Mouse (Mus musculus): ENCODE results near the gene Gjb3.
A peak's percentile ranks its signal among the peaks of the same experiment; 100 is the strongest.

Gene Gjb3

DNA sequence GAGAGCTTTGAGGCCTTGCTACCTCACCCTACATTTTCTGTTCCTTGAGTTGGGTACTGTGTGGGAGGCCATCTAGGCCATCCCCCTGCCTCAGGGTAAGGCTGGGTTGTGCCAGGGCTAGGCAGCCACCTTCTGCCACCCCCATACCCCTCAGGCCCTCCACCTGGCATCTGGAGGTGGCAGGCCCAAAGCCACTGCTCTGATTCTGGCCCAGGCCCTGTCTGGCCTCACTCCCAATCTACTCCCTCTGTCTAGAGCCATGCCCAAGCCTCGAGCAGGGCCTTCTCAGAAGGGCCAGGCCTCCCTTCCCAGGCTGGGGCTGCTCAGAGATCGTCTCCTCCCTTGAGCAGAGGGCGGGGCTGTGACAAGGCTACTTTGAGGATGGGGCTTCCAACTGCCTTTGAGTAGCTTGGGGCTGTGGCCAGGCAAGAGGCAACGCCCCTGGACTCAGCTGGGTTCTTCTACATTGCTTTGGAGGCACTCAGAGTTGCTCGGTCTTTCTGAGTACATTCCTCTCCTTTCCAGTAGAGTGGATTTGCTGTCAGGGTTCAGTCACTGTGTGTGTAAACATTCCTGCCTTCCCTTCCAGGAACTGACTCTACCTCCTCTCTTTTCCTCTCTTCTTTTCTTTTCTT lies 4.3 kb upstream of the Gjb3 start:
- DNase-seq (ENCODE audit: low spot score): no peak

DNA sequence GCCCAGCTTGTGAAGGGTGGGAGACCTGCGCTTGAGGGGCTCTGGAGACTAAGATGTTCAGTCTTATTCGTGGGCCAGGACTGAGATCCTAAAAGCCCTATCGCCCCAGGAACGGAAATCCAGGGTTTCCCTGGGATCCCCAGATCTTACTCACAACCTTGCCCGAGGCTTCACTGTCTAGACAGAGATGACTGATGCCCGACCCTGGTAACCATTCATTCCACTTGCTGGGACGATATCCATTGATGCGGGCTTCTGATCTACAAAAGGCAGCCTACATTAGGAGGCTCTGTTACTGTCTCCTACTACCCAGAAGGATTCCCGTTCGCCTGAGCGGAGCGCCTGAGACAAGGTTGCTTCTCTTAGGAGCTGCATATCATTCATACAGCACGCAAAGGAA lies 527 bp upstream of the Gjb3 start:
- DNase-seq (ENCODE audit: low spot score): no peak

DNA sequence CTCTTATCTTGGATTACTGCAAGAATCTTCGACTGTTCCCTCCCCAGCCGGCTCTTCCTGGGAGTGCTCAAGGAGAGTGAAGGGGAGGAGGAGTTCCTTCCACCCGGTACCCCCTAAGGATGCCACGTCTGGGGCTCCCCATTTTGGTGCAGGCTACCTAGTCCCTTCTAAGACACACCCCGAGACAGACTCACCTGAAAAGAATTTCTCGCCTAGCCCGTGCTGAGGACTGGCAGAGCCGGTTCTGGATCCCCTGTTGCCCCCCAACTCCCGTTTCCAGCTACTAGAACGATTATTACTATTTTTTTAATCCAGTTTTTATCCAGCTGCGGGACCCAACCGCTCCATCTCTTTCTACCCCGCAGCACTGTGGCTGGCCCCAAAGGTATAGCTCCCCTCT lies 893 bp downstream of the Gjb3 start:
- DNase-seq (ENCODE audit: low spot score): no peak

DNA sequence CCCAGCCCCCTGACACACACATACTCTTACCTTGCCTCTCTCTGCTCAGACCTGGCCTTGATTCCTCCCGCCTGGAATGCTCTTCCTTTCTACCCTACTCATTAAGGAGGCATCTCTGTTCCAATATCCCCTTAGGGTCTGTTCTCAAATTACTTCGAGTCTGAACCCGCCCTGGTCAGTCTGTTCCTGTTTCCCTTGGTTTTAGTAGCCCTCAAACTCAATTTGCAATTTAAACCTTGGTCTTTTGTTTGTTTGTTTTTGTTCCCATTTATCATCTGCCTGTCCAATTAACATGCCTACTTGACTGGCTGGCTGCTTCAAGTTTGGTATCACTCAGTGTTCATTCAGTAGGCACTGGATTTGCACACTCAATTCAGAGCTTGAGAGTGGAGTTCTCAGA lies 1.6 kb downstream of the Gjb3 start:
- DNase-seq (ENCODE audit: low spot score): no peak

DNA sequence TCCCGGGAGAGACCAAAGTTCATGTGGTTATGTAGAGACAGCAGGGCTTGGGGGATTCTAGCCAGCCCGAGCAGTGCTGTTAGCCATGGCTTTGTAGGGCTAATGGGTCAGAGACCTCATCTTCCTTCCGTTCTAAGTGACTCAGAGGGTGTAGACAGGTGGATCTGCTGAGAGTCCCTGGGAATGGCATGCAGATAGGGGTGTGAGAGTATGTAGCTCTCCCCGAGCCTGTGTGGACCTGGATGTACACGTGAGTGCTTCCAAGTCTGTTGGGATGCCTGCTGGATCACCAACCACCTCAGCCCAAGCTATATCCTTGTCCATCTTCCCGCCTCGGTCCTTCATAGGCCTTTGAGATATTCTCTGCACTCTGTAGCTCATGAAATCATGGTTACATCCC lies 2.3 kb downstream of the Gjb3 start:
- no peak for DNase-seq (ENCODE audit: low spot score)

DNA sequence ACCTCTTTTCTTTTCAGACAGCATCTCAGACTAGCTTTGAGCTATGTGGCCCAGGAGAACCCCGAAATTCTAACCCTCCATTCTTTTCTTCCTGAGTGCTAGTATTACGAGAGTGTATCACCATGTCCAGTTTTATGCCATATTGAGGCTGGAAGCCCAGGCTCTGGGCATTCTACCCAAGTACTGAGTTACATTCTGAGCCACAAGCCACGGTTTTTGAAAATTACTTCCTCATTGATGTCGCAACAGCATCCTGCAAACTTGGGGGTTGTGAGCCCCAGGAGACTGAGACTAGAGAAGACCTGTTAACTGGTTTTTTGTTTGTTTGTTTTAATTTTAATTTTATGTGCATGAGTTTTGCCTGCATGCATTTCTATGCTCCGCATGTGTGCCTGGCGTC lies 2.9 kb downstream of the Gjb3 start:
- DNase-seq (ENCODE audit: low spot score): no peak

DNA sequence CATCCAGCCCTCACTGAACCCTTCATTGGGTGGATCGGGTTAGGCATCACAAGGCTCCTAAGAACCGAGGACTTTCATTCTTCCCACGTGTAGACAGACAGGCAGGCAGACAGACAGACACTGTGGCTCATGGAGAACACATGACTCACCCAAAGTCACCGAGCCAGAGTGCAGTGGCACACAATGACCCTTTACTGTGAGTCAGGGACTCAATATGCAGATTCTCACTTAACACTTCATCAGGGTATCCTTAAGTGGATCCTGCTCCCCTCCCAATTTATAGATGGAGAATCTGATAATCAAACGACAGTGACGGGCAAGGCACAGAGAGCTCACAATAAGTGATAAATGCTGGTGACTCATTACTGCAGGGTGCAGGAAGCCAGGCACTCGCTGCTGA lies 3.4 kb downstream of the Gjb3 start:
- DNase-seq (ENCODE audit: low spot score): no peak

DNA sequence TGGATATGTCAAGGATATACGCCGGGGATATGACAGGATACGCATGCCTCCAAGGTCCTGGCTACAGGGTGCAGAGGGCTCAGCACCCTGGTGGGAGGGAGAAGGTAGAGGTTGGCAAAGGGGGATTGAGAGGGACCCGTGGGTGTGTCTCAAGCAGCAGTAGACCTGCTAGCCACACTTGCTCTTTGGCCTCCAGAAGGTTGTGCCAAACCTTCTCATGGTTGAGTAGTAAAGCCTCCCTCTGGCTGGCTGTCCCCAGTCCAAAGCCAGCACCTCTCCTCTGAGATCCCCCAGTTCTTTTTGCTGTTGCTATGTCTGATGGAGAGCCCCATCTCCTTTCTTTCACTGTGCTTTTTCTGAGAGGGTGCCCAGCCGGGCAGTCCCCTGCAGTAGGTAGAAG lies 5.4 kb downstream of the Gjb3 start:
- DNase-seq (ENCODE audit: low spot score): no peak

DNA sequence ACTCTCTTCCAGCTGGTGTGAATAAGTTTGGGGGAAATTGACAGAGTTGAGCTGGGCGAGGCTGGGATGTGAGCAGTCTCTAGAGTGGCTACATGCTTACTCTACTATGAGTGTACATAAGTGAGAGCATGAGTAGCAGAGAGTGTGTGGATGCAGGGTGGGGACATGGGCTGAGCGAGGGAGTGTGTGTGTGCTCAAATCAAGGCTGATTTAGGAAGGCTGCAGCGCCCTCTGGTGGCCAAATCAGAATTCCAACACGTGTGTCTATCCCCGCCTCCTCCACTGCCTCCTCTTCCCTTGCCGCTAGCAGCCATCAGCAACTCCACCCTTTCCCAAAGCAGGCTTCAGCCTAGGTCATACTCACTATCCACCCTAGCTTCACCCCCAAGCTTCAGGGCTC lies 5.9 kb downstream of the Gjb3 start:
- peak; percentile 93 for DNase-seq (ENCODE audit: low spot score)

DNA sequence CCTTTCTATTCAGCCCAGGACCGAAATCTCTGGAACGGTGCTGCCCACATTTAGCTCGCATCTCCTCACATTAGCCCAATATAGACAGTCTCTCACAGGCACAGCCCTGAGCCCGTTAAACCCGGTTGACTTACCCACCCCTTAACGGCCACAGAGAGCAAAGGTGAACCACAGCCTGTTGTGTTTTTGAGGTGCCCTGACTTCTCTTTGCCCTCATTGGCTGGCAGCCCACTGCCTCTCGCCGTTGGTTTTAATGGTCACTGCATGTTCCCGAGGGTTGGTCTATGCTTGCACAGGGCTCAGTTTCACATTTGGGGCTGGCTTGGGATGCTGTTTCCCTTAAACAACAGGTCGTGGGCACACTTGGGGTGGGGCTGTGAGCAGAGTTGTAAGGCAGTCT lies 6.3 kb downstream of the Gjb3 start:
- DNase-seq (ENCODE audit: low spot score): no peak

DNA sequence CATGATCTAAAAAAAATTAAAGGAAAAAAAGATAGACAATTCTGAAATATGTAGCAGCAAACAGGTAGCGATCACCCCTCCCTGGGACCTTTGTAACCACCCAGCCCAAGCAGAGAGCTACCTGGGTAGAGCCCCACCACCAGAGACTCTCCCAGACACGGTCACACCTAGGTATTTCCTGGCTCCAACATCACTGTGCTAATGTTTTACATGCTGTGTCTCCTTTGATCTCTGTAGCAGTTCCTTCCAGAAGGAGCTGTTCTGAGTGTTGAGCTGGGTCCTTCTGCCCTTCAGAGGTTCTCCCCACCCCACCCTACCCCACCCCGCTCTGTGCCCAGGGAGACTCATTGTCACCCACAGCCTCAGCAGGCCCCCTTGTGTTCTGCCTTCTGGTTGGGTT lies 7.0 kb downstream of the Gjb3 start:
- no peak for DNase-seq (ENCODE audit: low spot score)

DNA sequence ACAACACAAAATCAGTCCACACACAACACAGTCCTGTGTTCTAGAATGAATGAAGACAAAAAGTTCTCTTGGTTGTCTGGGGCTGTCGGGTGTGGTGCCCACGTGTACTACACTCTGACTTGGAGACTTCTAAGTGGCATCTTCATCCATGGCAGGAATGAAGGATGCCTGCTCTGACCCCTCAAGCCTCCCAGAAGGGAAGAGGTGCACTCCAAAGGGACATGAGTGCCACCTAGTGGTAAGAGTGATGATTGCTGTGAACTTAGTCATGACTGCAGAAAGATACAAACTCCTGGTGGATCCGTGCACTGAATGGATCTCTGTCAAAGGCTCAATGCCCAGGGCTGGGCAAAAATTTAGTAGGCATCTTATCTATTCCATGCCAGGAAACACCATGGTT lies 11.0 kb downstream of the Gjb3 start:
- peak; percentile 81 for DNase-seq (ENCODE audit: low spot score)

DNA sequence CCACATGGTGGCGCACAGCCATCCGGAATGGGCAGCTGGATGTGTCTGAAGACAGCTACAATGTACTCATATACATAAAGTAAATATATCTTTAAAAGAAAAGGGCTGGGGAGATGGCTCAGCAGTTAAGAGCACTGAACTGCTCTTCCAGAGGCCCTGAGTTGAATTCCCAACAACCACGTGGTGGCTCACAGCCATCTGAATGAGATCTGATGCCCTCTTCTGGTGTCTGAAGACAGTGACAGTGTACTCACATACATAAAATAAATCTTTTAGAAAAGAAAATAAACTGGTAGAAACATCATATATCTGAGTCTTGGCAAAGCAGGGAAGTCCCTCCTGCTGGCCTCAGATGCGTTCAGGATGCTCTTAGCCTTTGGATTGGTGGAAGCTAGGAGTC lies 13.5 kb downstream of the Gjb3 start:
- DNase-seq (ENCODE audit: low spot score): no peak

DNA sequence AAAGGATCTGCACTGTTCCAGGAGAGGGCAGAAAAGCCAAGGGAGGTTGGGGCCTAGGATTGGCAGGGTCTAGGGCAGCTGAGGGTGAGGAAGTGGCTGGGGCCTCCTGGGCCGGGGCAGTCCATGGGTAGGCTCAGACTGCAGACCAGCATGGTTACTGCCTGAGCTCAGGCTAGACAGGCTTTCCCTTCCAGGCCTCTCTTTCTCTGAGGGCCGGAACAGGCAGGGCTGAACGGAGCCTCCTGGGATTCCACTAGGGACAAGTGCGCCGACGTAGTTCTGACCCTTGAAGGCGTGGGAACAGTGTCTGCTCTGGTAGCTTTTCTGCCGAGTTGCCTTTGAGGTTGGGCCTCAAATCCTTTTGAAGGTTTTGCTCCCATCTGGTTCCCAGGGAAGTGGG lies 14.9 kb downstream of the Gjb3 start:
- no peak for DNase-seq (ENCODE audit: low spot score)

DNA sequence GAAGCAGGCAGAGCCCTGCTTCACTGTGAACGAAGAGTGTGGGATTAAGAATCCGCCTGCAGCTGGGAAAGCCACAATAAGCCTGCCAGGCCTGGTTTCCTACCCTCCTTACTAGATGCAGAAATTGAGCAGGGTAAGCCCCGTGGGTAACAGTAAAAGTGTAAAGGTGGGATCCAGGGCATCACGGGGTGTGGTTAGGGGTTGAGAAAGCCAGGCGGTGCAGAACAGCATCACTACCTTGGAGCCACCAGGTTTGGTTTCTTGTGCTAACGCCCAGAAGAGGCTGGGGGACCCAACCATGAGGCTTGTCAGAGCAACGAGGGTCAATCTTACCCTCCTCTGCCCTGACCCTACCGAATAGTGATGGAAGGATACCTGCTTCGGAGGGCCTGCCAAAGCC lies 16.1 kb downstream of the Gjb3 start:
- DNase-seq (ENCODE audit: low spot score): no peak

DNA sequence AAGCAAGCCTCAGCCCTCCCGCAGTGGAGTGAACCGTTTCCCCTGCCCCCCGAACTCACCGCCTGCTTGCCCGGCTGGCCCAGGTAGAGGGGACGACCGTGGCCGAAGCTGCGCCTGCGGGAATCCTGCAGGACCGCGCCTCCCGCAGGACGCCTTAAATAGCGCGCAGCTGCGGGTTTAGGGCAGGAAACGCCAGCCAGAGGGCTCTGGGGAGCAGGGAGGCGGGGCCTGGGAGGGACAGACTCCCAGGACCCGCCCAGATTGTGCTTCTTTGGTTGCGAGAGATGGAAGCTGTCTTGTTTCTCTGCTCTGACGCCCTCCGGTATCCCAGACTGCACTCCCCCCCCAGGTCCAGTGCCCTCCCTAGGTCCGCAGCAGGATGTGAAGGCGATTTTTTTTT lies 16.8 kb downstream of the Gjb3 start, which contains the start of gene Gja4:
Gene Gja4, minus strand, starts transcription at position 179 of the 400 bp plus-strand sequence.
- peak; percentile 84 for DNase-seq (ENCODE audit: low spot score)

DNA sequence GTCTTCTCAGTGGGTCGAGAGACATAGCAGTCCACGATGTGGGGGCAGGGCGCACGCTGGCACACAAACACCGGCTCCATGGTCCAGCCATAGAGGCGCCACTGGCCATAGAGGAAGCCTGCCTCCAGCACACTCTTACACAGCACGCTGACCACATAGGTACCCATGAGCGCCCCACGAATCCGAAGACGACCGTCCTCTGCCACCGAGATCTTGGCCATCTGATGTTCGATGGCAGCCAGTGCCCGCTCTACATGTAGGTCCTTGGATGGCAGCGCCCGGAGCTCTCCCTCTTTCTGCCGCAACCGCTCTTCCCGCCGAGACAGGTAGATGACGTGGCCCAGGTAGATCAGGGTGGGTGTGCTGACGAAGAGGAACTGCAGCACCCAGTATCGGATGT lies 18.3 kb downstream of the Gjb3 start:
- no peak for DNase-seq (ENCODE audit: low spot score)

DNA sequence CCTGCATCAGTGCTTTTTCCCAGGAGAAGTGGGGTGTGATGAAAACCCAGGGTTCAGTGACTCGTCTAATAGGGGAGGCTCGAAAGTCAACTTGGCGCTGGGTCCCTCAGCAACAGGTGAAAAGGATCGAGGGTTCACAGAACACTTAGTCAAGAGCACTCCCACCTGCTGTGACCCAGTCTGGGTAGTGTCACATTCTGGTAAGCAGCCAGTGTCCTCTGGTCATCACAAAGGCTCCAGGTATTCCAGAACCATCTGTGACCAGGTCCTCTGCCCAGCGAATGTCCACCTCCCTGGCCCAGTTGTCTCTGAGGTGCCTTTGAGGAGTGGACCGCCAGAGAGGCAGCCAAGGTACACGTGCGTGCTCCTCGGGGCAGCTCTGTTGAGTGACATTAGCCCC lies 19.1 kb downstream of the Gjb3 start:
- DNase-seq (ENCODE audit: low spot score): no peak

DNA sequence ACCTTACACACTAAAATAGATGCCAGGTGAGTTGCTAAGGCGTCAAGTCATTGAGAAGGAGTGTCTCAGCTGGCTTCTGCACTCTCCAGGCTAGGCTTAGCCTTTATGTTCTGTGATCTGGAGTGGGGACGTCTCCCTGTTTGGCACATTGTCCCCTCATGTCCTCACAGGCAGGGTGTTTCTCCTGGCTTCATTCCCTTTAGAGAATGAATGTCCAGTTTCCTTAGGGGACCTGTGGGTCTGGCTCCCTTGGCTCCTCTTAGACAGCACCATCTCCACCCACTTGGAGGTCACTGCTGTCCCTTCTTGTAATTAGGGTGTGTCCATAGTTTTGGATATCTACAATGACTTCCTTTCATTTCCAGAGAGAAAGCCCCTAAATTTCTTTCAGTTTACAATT lies 23.7 kb downstream of the Gjb3 start:
- DNase-seq (ENCODE audit: low spot score): no peak

DNA sequence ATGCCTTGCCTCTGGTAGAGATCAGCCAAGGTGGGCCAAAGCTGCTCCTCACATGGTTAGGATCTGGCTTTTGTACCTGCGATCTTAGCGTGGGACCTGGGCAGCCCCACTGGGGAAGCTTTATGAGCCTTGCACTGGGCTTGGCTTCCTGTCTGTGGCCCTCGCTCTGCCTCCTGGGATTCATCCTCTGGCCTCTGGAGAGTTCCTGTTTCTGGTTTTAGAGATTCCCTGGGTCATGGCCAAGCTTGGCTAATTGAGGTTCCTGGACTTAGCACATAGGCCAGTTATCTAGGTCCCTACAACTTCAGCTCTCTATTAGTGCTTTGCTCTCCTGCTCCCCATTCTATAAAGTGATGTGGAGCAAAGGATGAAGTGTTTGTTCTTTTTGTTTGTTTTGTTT lies 26.8 kb downstream of the Gjb3 start:
- no peak for DNase-seq (ENCODE audit: low spot score)

DNA sequence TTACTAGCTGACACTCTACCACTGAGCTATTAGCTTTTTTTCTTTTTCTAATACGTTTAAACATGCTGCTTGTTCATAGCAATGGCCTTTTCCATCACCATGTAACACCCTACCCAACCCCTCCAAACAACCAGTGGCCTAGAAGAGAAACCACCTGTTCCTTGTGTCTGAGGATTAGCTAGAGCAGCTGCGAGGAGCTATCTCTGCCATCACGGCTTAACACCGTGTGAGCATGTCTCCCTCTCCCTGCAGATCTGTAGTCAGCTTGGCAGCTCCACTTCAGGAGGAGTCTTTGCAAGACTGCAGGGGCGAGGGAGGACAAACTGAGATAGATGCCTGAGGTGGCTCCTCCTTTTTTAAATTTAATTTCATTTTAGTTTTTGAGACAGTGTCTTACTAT lies 30.1 kb downstream of the Gjb3 start:
- no peak for DNase-seq (ENCODE audit: low spot score)

DNA sequence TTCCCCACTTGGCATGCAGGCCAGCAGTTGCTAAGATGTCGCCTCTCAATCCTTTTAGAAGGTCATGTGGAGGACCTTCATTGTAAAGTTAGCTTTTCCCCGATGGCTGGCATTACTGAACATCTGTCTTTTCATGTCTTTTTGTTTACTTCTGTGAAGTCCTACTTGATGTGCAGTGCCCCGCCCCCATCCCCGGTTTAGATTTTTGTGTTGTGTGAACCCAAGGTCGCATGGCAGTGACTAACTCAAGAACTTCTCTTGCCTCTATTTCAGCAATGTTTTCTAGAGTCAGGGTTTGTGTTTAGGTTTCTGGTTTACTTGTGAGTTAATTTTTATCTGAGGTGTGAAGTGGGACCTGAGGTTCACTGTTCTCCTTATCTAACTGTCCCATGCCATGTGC lies 38.0 kb downstream of the Gjb3 start:
- no peak for DNase-seq (ENCODE audit: low spot score)

DNA sequence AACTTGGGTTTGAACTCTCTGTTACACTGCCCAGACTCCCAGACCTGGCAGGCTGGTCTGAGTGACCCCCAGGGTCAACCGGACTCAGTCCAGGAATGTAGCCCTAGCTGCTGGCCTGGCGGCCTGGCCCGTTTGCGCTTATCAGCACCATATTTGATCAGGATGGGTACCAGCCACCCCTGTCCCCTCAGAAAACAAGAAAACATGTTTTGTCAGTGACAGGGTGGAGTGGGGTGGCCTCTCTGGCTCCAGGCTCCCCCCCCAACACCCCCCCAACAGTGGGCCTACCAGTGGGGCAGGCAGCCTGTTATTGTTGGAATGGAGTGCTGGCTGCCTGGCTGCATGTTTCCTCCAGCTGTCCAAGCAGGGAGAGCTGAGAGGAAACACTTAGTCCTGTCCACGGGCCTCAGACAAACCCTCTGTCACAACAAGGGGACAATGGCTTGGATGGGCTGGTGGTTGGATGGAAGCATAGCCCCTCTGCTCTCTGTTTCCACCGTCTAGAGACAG lies 41.5 kb downstream of the Gjb3 start:
- DNase-seq (ENCODE audit: low spot score): no peak

DNA sequence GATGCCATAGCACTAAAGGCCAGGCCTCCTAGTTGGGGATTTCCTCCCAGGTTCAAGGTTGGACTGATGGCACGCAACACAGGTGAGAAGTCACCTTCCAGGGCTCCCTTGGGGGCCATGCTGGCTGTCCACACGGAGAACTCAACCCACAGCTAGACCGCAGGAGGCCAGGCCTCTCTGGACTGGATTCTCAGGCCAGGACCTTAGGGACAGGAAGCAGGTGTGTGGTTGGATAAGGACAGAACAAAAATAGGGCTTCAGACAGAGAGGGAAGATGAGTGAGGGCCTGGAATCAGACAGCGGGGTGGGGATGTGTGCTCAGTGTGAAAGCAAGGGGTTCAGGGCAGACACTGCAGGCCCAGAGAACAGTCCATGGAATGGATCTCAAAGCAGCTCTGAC lies 43.7 kb downstream of the Gjb3 start:
- DNase-seq (ENCODE audit: low spot score): no peak

DNA sequence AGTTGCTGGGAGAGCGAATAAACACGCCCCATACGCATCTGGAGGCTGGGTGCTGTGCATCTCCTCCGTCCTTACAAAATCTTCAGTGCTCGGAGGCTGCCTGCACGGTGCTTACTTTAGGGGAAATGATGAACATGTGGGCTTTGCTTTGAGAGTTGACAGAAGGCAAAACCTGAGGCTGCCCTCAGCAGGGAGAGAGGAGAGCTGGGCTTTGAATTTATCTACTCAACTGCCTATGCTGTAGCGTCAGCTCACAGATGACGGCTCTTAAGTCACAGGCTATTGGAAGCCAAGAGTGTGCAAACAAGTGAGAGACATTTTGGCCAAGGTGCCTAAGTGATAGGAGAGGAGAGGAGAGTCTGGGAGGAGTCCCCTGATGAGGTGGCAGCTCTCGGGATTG lies 51.4 kb downstream of the Gjb3 start:
- no peak for DNase-seq (ENCODE audit: low spot score)

Data from testis, postnatal 10 days (tissue).